In the genomic region with DNA sequence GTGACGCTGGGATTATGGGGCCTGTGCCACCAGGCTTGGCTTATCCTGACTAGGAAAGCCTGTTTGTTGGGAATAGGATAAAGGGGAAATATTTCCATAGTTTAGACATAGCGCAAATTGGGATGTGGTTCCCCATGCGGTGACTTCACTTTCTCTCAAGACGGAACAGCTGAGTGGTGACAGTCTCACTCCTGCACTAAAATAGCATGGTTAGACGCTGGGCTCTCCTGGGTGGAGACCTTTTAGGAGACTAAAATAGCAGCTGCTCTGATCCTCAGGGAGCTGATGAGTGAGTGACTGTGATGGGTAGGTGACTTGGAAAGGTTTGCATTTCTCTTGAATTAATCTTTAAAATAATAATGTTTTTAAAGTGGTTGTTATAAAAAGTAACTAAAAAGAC, we compare ENCODE assay signal across 35 mouse cellular contexts. TPM values are rescaled to one million over a fixed set of nuclear protein-coding genes. Genes with fewer than 3 reads are reported as not detected.
DNase-seq lines count a peak whose midpoint lies in the region; ATAC-seq and TF ChIP-seq lines count a peak whose summit lies in the region.
"Had no signal": no experiment of that assay in that cellular context is flagged by ENCODE, and none has a peak within 500 bp of the region (broad histone marks: within the 10 kb centered on the region; RNA-seq: fewer than 3 reads in every experiment).

No protein-coding gene starts in this region.

- H3K4me1 ChIP-seq in midbrain, embryonic 11.5 days (ENCODE audit: control insufficient read depth, insufficient read depth, low read length), result no peaks in the 10 kb centered on the region
- no peaks in the 10 kb centered on the region for H3K4me1 ChIP-seq in midbrain, embryonic 13.5 days (replicated peaks)
- peaks cover 32% of the 10 kb centered on the region for H3K4me1 ChIP-seq in heart, embryonic 16.5 days (ENCODE audit: control insufficient read depth, insufficient read depth, low read length)
- H3K4me1 ChIP-seq in cerebellum, adult 2 months (ENCODE audit: control insufficient read depth, insufficient read depth, low read length), result 0 out of 2 replicates have a peak, but pooled peaks cover 3% of the 10 kb centered on the region
- H3K4me1 ChIP-seq: kidney, embryonic 15.5 days; limb, embryonic 10.5 days; limb, embryonic 15.5 days had no signal

- TF ChIP-seq CTCF in gastrocnemius, adult 2 months (IDR thresholded peaks at IDR 0.05), result no peak
- no peak for TF ChIP-seq CTCF in cerebellum, adult 2 months (IDR thresholded peaks at IDR 0.05; ENCODE audit: borderline replicate concordance, insufficient read depth, low read depth, low read length)

- no peaks in the 10 kb centered on the region for H3K27me3 ChIP-seq in midbrain, embryonic 11.5 days (ENCODE audit: control insufficient read depth, insufficient read depth, low read length)
- H3K27me3 ChIP-seq in midbrain, embryonic 13.5 days, result no peaks in the 10 kb centered on the region
- H3K27me3 ChIP-seq in heart, embryonic 16.5 days (ENCODE audit: control insufficient read depth, insufficient read depth, low read length), result no peaks in the 10 kb centered on the region
- no peaks in the 10 kb centered on the region for H3K27me3 ChIP-seq in cerebellum, adult 2 months (ENCODE audit: control insufficient read depth, insufficient read depth, low read length)
- H3K27me3 ChIP-seq: embryonic facial prominence, embryonic 13.5 days; hindbrain, embryonic 15.5 days; kidney, embryonic 15.5 days; limb, embryonic 15.5 days; liver, embryonic 13.5 days; megakaryocyte, embryonic 14.5 days; neural tube, embryonic 15.5 days; Patski had no signal

- ATAC-seq in midbrain, embryonic 11.5 days (ENCODE audit: low FRiP score), result no peak
- no peak for ATAC-seq in midbrain, embryonic 13.5 days
- peak; percentile 79 for ATAC-seq in heart, embryonic 16.5 days (replicated peaks; ENCODE audit: extremely low read depth, insufficient read depth, low FRiP score)
- ATAC-seq: forebrain, postnatal 0 days; inflammation-experienced regulatory T-cells, adult 6 months; lung, postnatal 0 days; Patski had no signal

- no peak overlapping the region for H3K4me2 ChIP-seq in midbrain, embryonic 11.5 days
- H3K4me2 ChIP-seq in midbrain, embryonic 13.5 days (replicated peaks), result no peak overlapping the region
- H3K4me2 ChIP-seq in heart, embryonic 16.5 days (ENCODE audit: low read depth, low read length), result peak overlapping the region; percentile 58
- H3K4me2 ChIP-seq: embryonic facial prominence, embryonic 13.5 days; hindbrain, embryonic 15.5 days; kidney, embryonic 15.5 days; limb, embryonic 15.5 days; liver, embryonic 13.5 days; neural tube, embryonic 15.5 days had no signal

- H3K4me3 ChIP-seq in gastrocnemius, adult 2 months, result peak overlapping the region; percentile 62
- no peak overlapping the region for H3K4me3 ChIP-seq in midbrain, embryonic 11.5 days (ENCODE audit: low read depth, low read length)
- no peak overlapping the region for H3K4me3 ChIP-seq in midbrain, embryonic 13.5 days (replicated peaks)
- H3K4me3 ChIP-seq in heart, embryonic 16.5 days (ENCODE audit: low read length), result peak overlapping the region; percentile 17
- H3K4me3 ChIP-seq in cerebellum, adult 2 months (replicated peaks; ENCODE audit: insufficient read depth, low read depth, low read length), result no peak overlapping the region
- H3K4me3 ChIP-seq: embryonic facial prominence, embryonic 13.5 days; erythroblast, embryonic 14.5 days; hindbrain, embryonic 15.5 days; kidney, embryonic 15.5 days; limb, embryonic 10.5 days; limb, embryonic 15.5 days; liver, embryonic 13.5 days; megakaryocyte, embryonic 14.5 days; neural tube, embryonic 15.5 days had no signal

- H3K9ac ChIP-seq in midbrain, embryonic 11.5 days (ENCODE audit: low read length), result no peak overlapping the region
- no peak overlapping the region for H3K9ac ChIP-seq in midbrain, embryonic 13.5 days (replicated peaks)
- peak overlapping the region; percentile 50; the same call in 1 of the 2 replicates for H3K9ac ChIP-seq in heart, embryonic 16.5 days (ENCODE audit: low read length)
- H3K9ac ChIP-seq: embryonic facial prominence, embryonic 13.5 days; forebrain, postnatal 0 days; hindbrain, embryonic 15.5 days; kidney, embryonic 15.5 days; limb, embryonic 15.5 days; liver, embryonic 13.5 days; neural tube, embryonic 15.5 days had no signal

- DNase-seq in gastrocnemius, adult 2 months, result peak; percentile 59
- DNase-seq in gastrocnemius, postnatal 25 days, result no peak
- DNase-seq in midbrain, embryonic 11.5 days (ENCODE audit: low spot score, missing footprints), result peak; percentile 60
- DNase-seq in cerebellum, adult 2 months, result no peak
- no peak for DNase-seq in spleen, postnatal 14 days (ENCODE audit: low spot score in 2 of 2)
- DNase-seq in cerebellum, postnatal 10 days, result no peak
- DNase-seq: adrenal gland, postnatal 10 days; cerebellum, adult 9-10 months; embryo, embryonic 11 days; forebrain, postnatal 0 days; kidney, adult 11 months; kidney, postnatal 4 days; layer of hippocampus, postnatal 36 days; liver, embryonic 13.5 days; lung, adult 18-20 months; lung, postnatal 4 days; midbrain, embryonic 14.5 days; right cerebral cortex, postnatal 25 days; spleen, adult 18-20 months; thymus, adult 18-20 months; thymus, postnatal 25 days had no signal

- 93% methylated on average over 5 of the region's 5 CpGs for WGBS in midbrain, embryonic 11.5 days
- 90% methylated on average over 5 of the region's 5 CpGs for WGBS in midbrain, embryonic 13.5 days
- WGBS in heart, embryonic 16.5 days, result 42% methylated on average over 5 of the region's 5 CpGs
- 38% methylated on average over 5 of the region's 5 CpGs for WGBS in cerebellum, adult 2 months

- H3K9me3 ChIP-seq in midbrain, embryonic 11.5 days (ENCODE audit: control insufficient read depth, low read length), result no peaks in the 10 kb centered on the region
- no peaks in the 10 kb centered on the region for H3K9me3 ChIP-seq in midbrain, embryonic 13.5 days
- no peaks in the 10 kb centered on the region for H3K9me3 ChIP-seq in heart, embryonic 16.5 days (replicated peaks; ENCODE audit: control insufficient read depth, low read length)
- H3K9me3 ChIP-seq: embryonic facial prominence, embryonic 13.5 days; hindbrain, embryonic 15.5 days; kidney, embryonic 15.5 days; limb, embryonic 10.5 days; limb, embryonic 15.5 days; liver, embryonic 13.5 days; megakaryocyte, embryonic 14.5 days; neural tube, embryonic 15.5 days had no signal

- H3K36me3 ChIP-seq in midbrain, embryonic 11.5 days (ENCODE audit: control insufficient read depth, insufficient read depth, low read length), result peaks cover 21% of the 10 kb centered on the region
- H3K36me3 ChIP-seq in midbrain, embryonic 13.5 days, result peaks cover 68% of the 10 kb centered on the region
- H3K36me3 ChIP-seq in heart, embryonic 16.5 days (ENCODE audit: control insufficient read depth, insufficient read depth), result peaks cover 25% of the 10 kb centered on the region

- H3K27ac ChIP-seq in gastrocnemius, adult 2 months, result peak overlapping the region; percentile 91
- no peak overlapping the region for H3K27ac ChIP-seq in midbrain, embryonic 11.5 days (ENCODE audit: low read depth, low read length)
- H3K27ac ChIP-seq in midbrain, embryonic 13.5 days, result no peak overlapping the region
- peak overlapping the region; percentile 93 for H3K27ac ChIP-seq in heart, embryonic 16.5 days (ENCODE audit: low read length)
- no peak overlapping the region for H3K27ac ChIP-seq in cerebellum, adult 2 months (ENCODE audit: insufficient read depth, low read length)
- H3K27ac ChIP-seq: embryonic facial prominence, embryonic 13.5 days; hindbrain, embryonic 15.5 days; kidney, embryonic 15.5 days; limb, embryonic 10.5 days; limb, embryonic 15.5 days; liver, embryonic 13.5 days; neural tube, embryonic 15.5 days; stomach, postnatal 0 days had no signal

- no peak for TF ChIP-seq POLR2A in cerebellum, adult 2 months (IDR thresholded peaks at IDR 0.05; ENCODE audit: borderline replicate concordance, insufficient read depth, low read length)

- intact Hi-C loops in gastrocnemius, adult 2 months (cut with DNase I), result no loop called here

RNA-seq across cellular contexts. Expression of a gene that starts 17.4 kb away (rescaled TPM):
- total RNA-seq in gastrocnemius, adult 2 months (2021), result 10 to 100 TPM; 33.2 to 36.3 TPM
- 10 to 100 TPM; 26.7 to 29.0 TPM for total RNA-seq in gastrocnemius, postnatal 25 days (2021)
- 177 and 192 TPM in 2 replicates for polyA plus RNA-seq in midbrain, embryonic 11.5 days (2014; fragmentation: Nextera tagmentation; extraction: Ambion mirVana)
- 114 and 116 TPM in 2 replicates for polyA plus RNA-seq in midbrain, embryonic 13.5 days (2015; fragmentation: Nextera tagmentation; extraction: Ambion mirVana)
- polyA plus RNA-seq in heart, embryonic 16.5 days (2015; fragmentation: Nextera tagmentation; extraction: Ambion mirVana), result 54.3 and 54.9 TPM in 2 replicates
- 87.2 and 90.3 TPM in 2 replicates for polyA plus RNA-seq in cerebellum, adult 2 months (2012; rRNA removed)

Comparison
In these comparisons a context has a peak if more than half of its experiments do, and no peak if none do; other contexts are left out.
1. DNase-seq: peak in gastrocnemius, adult 2 months (single experiment) and midbrain, embryonic 11.5 days (single experiment); none in gastrocnemius, postnatal 25 days (single experiment), cerebellum, adult 2 months (0 of 2), spleen, postnatal 14 days (0 of 2) and cerebellum, postnatal 10 days (0 of 2).
2. H3K27ac ChIP-seq: peak in gastrocnemius, adult 2 months (single experiment) and heart, embryonic 16.5 days (single experiment); none in midbrain, embryonic 11.5 days (single experiment), midbrain, embryonic 13.5 days (single experiment) and cerebellum, adult 2 months (single experiment).
3. H3K4me3 ChIP-seq: peak in gastrocnemius, adult 2 months (single experiment) and heart, embryonic 16.5 days (single experiment); none in midbrain, embryonic 11.5 days (single experiment), midbrain, embryonic 13.5 days (single experiment) and cerebellum, adult 2 months (single experiment).